9 mouse cellular contexts compared by ENCODE assay signal in genomic region chr5:142459834-142460233, GRCm38 (mm10).
"Had no signal": no experiment of that assay in that cellular context is flagged by ENCODE, and none has a peak within 500 bp of the region (broad histone marks: within the 10 kb centered on the region; RNA-seq: fewer than 3 reads in every experiment).

No protein-coding gene starts in this region.

- H3K9me3 ChIP-seq: kidney, embryonic 15.5 days; lung, embryonic 15.5 days; midbrain, embryonic 13.5 days had no signal

- H3K4me2 ChIP-seq: kidney, embryonic 15.5 days; lung, embryonic 15.5 days; midbrain, embryonic 13.5 days had no signal

- H3K4me3 ChIP-seq: kidney, embryonic 15.5 days; lung, embryonic 15.5 days; midbrain, embryonic 13.5 days had no signal

- DNase-seq: kidney, adult 18-20 months; kidney, postnatal 14 days; left cerebral cortex, postnatal 4 days; lung, postnatal 14 days; thymus, postnatal 4 days had no signal

- H3K9ac ChIP-seq: kidney, embryonic 15.5 days; lung, embryonic 15.5 days; midbrain, embryonic 13.5 days had no signal

- H3K27ac ChIP-seq: kidney, embryonic 15.5 days; lung, embryonic 15.5 days; midbrain, embryonic 13.5 days; stomach, postnatal 0 days had no signal

- H3K27me3 ChIP-seq: kidney, embryonic 15.5 days; lung, embryonic 15.5 days; midbrain, embryonic 13.5 days had no signal

- ATAC-seq: midbrain, embryonic 13.5 days had no signal
